Mouse (Mus musculus) bone marrow macrophage, adult 2 months (primary cell): ENCODE results near the gene Iqch. TPM values are rescaled to one million over a fixed set of nuclear protein-coding genes. Genes with fewer than 3 reads are reported as not detected.
A peak's percentile ranks its signal among the peaks of the same experiment; 100 is the strongest.

Source experiments
- H3K27ac ChIP-seq: 2 replicates; pipeline ENCODE4 v1.5.1; 2012; ENCODE audit warnings: low read depth, low read length; ENCODE audit not compliant: insufficient read depth
- H3K4me1 ChIP-seq: 2 replicates; pipeline ENCODE4 v1.6.1; 2012; ENCODE audit warnings: low read length; ENCODE audit not compliant: control insufficient read depth, insufficient read depth
- H3K4me3 ChIP-seq: 2 replicates; pipeline ENCODE4 v1.5.1; 2012; ENCODE audit warnings: mild to moderate bottlenecking, low read length, moderate library complexity; ENCODE audit not compliant: insufficient read depth
- CTCF ChIP-seq: IDR thresholded peaks from 2 replicates; pipeline ENCODE4 v1.5.1; 2012; ENCODE audit warnings: low read depth, mild to moderate bottlenecking, low read length, moderate library complexity
- POLR2A ChIP-seq: IDR thresholded peaks from 2 replicates; pipeline ENCODE4 v1.6.1; 2012; ENCODE audit warnings: mild to moderate bottlenecking, low read depth, low read length, borderline replicate concordance
- polyA plus RNA-seq: library from polyadenylated mRNA; stranded (reverse); fragments of >200 nt; gene quantifications from 2 replicates; pipeline ENCODE4 v1.2.4, GENCODE M21; 2012; ENCODE audit not compliant: missing spikeins, insufficient read depth, insufficient read length

Gene Iqch
- polyA plus RNA-seq, 1 experiment: not detected

DNA sequence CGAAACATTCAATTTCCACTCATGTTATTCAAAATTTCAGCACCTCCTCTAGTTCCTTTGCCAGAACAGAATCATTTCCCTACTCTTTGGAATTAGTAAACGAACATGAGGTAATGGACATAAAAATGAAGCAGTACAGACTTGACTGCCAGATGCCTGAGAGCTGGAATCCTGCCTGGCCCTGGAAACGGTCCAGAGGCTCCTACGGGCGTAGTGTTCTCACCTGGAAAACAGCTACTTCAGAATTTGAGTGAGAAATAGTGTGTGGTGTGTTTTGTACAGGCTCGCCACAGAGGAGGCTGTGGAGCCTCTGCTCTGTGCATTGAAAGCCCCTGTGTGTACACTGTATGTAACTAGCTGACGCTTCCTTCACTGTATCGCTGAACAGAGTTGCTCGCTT, 5.6 kb downstream of the Iqch start:
- Histone ChIP-seq H3K4me1 (no peaks in the 10 kb centered on the region), H3K27ac (no peak overlapping the region), H3K4me3 (no peak overlapping the region)
- TF ChIP-seq POLR2A (no peak), CTCF (no peak)

DNA sequence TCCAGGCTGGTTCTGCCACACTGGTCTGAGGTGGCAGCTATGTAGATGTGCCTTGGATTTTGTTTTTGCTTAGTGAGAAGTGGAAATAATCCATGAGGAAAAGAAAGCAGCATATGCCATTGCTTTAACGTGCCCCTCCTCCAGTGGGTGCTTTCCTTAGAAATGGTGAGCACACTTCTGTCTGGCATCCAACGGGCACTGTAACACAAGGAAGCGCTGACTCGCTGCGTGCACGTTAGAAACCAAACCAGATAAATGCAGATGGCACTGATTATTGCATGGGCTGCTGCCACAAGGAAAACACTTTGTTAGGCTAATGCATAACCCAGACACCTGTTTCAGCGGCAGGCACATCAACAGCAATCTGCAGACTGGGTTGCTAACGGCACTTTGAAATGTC, 6.6 kb downstream of the Iqch start:
- TF ChIP-seq POLR2A: no peak
- TF ChIP-seq CTCF: no peak
- Histone ChIP-seq H3K27ac (no peak overlapping the region), H3K4me3 (no peak overlapping the region), H3K4me1 (no peaks in the 10 kb centered on the region)

DNA sequence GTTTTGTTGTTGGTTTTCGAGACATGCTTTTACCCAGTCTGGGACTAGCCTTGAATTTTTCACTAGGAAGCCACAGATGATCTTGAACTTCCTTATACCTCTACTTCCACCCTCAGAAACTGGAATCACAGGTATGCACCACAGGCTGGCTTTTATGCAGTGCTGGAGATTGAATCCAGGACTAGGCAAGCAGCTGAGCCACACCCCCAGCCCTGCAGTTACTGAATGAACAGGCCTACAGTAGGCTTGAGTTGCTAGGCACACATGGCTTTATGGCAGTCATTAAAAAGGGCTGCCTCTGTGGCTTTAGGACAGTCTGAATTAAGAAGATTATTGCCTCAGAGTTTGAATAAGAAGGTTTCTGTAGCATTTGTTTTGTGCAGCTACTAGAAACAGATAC, 7.3 kb downstream of the Iqch start:
- H3K4me3 ChIP-seq: no peak overlapping the region
- no peaks in the 10 kb centered on the region for H3K4me1 ChIP-seq
- TF ChIP-seq CTCF (no peak), POLR2A (no peak)
- H3K27ac ChIP-seq: no peak overlapping the region

DNA sequence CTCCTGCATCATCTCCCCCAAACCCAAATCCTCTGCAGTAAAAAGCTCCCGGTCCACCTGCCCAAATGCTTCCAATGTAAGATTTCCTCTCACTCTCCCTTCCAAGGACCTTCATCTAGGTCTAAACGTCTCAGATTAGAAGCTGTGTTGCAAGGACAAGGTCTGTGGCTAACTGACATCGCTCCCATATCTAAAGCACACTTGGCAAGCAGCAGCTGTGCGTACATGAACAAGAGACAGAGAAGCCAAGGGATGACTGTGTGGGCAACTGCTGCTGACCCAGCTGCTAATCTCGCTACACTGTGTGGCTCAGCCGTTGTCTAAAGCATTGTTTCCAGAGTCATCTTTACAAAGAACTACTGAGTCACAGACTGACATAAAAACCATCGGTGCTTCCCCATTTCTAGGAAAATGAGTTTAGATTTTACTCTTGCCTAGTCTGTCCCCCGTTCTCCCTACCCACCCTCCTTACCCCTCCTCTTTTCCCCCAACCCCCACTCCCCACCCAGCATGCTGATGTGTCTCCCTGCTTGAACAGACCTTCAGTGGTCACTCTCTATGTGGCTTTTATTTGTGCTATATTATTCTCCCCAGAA, 10.5 kb downstream of the Iqch start:
- TF ChIP-seq POLR2A (no peak), CTCF (no peak)

DNA sequence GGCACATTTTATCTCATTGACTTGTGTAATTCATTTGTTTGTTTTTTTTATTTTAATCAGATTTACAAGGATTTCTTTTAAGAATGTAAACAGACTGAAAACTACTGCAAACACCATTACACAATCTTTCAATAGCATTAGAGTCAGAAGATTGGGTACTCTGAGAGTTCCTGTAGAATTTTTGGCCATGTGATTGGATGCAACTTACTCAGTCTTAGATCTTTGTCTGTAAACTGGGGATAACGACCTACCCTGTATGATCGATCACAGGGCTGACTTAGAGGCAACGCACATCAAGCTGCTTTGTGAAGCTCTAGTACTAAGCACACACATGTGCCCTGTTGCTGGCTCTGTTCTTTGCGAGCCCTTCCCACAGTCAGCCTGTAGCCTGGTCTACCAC, 11.7 kb downstream of the Iqch start:
- TF ChIP-seq POLR2A (no peak), CTCF (no peak)
- no peak overlapping the region for H3K4me3 ChIP-seq
- peaks cover 9% of the 10 kb centered on the region for H3K4me1 ChIP-seq
- no peak overlapping the region for H3K27ac ChIP-seq

More for the DNA sequence above, 10.5 kb downstream of the Iqch start:
- H3K27ac ChIP-seq: no peak overlapping the region
- H3K4me1 ChIP-seq: peaks cover 9% of the 10 kb centered on the region
- no peak overlapping the region for H3K4me3 ChIP-seq

DNA sequence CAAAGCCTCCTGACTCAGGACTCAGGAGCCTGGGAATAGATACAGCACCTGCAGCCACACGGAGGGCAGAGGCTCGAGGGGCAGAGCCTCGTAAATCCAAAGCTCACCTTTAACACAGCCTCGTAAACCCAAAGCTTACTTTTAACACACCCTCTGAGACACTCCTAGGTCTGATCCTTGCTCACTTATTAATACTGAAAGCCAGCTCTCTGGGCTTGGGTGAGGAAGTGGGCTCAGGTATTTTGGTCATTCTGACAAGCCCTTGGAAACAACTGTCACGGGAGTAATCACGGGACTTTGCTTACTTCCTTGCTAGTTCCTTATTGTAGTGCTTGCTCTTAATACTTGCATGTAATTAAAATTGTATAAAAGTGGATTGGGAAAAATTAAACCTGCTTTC, 13.1 kb downstream of the Iqch start:
- no peak for TF ChIP-seq POLR2A
- no peak for TF ChIP-seq CTCF
- Histone ChIP-seq H3K27ac (peak overlapping the region; percentile 41), H3K4me1 (peaks cover 13% of the 10 kb centered on the region), H3K4me3 (no peak overlapping the region)

DNA sequence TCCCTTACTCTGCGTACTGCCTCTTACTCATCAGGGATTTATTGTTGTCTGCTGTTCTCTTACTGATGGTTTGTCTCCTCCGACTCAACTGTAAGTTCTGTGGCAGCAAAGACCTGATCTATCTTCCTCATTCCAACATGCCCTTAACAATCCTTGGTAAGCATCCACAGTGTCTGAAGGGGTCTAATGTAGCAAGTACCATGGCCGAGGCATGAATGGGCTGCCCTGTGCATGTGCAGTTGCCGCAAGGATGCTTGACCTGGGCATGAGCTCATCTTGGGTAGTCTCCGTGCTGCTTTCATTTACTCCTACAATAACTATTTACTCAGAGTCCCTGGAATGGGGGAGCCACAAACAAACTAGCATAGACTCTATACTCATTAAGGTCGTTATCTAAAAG, 17.0 kb downstream of the Iqch start:
- Histone ChIP-seq H3K4me1 (peaks cover 16% of the 10 kb centered on the region), H3K27ac (no peak overlapping the region), H3K4me3 (no peak overlapping the region)
- TF ChIP-seq CTCF (no peak), POLR2A (no peak)

DNA sequence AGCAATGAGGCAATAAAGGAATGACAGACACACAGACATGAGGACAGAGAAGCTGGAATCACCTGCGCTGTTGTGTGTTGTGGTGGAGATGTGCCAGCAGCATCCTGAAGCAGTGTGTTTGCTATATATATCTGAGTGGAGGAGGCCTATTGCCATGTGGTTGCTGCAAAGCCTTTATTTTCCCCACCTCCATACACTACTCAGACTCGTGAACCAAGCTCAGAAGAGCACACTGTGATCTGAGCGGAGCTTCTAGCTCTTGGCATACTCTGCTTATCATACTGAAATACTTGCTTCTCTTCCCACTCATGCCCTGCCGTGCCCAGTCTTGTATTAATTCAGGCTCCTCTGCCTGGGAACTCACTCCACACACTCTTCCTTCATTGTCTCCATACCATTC, 20.5 kb downstream of the Iqch start:
- H3K4me1 ChIP-seq: peaks cover 6% of the 10 kb centered on the region; the same call in 1 of the 2 replicates
- H3K27ac ChIP-seq: no peak overlapping the region
- TF ChIP-seq CTCF (no peak), POLR2A (no peak)
- H3K4me3 ChIP-seq: no peak overlapping the region

DNA sequence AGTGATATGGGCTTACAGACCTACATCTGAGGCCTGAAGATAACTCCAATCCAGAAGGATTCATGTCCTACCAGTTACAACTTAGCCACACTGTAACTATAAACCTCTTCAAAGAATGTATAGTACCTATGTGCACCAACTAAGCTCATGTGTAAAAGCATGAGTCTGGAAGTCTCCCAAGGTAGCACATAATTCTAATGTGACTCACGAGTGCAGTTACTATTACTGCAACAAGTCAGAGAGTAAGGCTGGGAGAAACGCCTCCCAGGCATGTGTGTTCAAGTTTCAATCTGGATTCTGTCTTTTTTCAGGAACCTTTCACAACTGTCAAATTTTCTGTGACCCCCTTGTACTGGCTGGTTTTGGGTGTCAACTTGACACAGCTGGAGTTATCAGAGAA, 22.2 kb downstream of the Iqch start:
- Histone ChIP-seq H3K27ac (no peak overlapping the region), H3K4me1 (peaks cover 3% of the 10 kb centered on the region; the same call in 1 of the 2 replicates), H3K4me3 (no peak overlapping the region)
- no peak for TF ChIP-seq CTCF
- TF ChIP-seq POLR2A: no peak

DNA sequence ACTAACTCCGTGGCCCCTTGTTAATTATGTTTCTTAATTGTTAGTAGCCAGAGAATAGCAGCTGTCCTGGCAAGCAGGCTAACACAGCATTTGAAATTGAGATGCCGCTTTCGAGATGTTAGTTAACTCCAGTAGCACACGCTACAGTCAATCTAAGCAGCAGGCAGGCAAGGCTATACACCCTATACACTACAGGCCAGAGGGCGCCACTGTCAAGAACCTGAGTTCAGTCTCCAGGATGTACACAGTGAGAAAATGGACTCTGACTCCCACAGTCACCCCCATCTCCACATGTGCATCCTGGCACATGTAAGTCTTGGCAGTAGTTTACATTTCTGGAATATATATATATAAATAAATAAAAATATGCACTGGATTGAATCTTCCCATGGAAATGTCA, 22.6 kb downstream of the Iqch start:
- Histone ChIP-seq H3K27ac (no peak overlapping the region), H3K4me1 (peaks cover 3% of the 10 kb centered on the region; the same call in 1 of the 2 replicates), H3K4me3 (no peak overlapping the region)
- TF ChIP-seq CTCF: no peak
- TF ChIP-seq POLR2A: no peak
